Mouse (Mus musculus) heart, postnatal 0 days (tissue): Measurements from ENCODE around the gene Psg19.

Experiments
- CTCF ChIP-seq: IDR thresholded peaks from 2 replicates; pipeline ENCODE4 v1.5.1; 2016; ENCODE audit warnings: antibody characterized with exemption, control low read depth, low read depth
- EP300 ChIP-seq: IDR thresholded peaks from 2 replicates; pipeline ENCODE4 v1.6.1; 2016; ENCODE audit warnings: antibody characterized with exemption, low read depth

DNA sequence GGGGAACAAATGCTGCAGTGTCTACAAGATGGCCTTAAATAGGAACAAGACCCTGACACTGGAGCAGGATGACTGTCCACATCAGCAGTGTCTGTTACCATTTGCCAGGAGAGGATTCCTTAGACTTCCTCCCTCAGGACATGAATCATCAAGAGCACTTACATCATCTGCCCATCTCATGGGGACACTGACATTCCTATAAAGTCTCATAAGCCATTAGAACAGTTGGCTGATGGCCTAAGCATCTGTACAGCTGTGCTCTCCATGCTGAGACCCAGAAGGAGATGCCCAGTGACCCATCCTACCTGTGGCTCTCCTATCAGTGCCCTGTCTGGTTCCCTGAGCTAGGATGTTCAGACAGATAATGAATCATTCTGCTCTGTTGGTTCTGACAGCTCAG, 5.2 kb upstream of the Psg19 start:
- TF ChIP-seq CTCF (no peak), EP300 (no peak)
